ENCODE assay signal across 10 mouse cellular contexts in genomic region chr1:58961152-58961893, GRCm38 (mm10). TPM values are rescaled to one million over a fixed set of nuclear protein-coding genes. Genes with fewer than 3 reads are reported as not detected.
DNase-seq lines count a peak whose midpoint lies in the region; ATAC-seq and TF ChIP-seq lines count a peak whose summit lies in the region.
"Had no signal": no experiment of that assay in that cellular context is flagged by ENCODE, and none has a peak within 500 bp of the region (broad histone marks: within the 10 kb centered on the region; RNA-seq: fewer than 3 reads in every experiment).

No protein-coding gene starts in this region.

- no peak overlapping the region for H3K4me2 ChIP-seq in hindbrain, embryonic 13.5 days
- no peak overlapping the region for H3K4me2 ChIP-seq in hindbrain, embryonic 16.5 days (ENCODE audit: low read length)
- H3K4me2 ChIP-seq in liver, postnatal 0 days (ENCODE audit: low read depth, low read length), result peak overlapping the region; percentile 49
- H3K4me2 ChIP-seq: embryonic facial prominence, embryonic 12.5 days had no signal

- no peak for ATAC-seq in hindbrain, embryonic 13.5 days (ENCODE audit: low FRiP score)
- no peak for ATAC-seq in hindbrain, embryonic 16.5 days
- ATAC-seq in liver, postnatal 0 days, result no peak

- DNase-seq in brain, embryonic 14.5 days (ENCODE audit: low read depth), result peak; percentile 22
- DNase-seq in hindlimb bud, embryonic 11.5 days (ENCODE audit: extremely low spot score, low read depth, low spot score), result peak; percentile 52
- no peak for DNase-seq in liver, postnatal 0 days
- DNase-seq in cerebellum, adult 9-11 months, result no peak
- DNase-seq in spleen, adult 18-20 months, result no peak
- no peak for DNase-seq in thymus, adult 2 months
- DNase-seq: gastrocnemius, postnatal 10 days had no signal

- TF ChIP-seq EP300 in liver, postnatal 0 days (IDR thresholded peaks at IDR 0.05; ENCODE audit: low read depth), result 0 out of 2 replicates have a peak, but pooled peaks have one; percentile 16

- H3K27me3 ChIP-seq in hindbrain, embryonic 13.5 days, result no peaks in the 10 kb centered on the region
- H3K27me3 ChIP-seq in hindbrain, embryonic 16.5 days (replicated peaks; ENCODE audit: control insufficient read depth, insufficient read depth, low read length), result no peaks in the 10 kb centered on the region
- no peaks in the 10 kb centered on the region for H3K27me3 ChIP-seq in liver, postnatal 0 days (ENCODE audit: insufficient read depth, low read length)
- no peaks in the 10 kb centered on the region for H3K27me3 ChIP-seq in thymus, adult 2 months (ENCODE audit: control insufficient read depth, insufficient read depth, low read length)
- H3K27me3 ChIP-seq: embryonic facial prominence, embryonic 12.5 days had no signal

- 73% methylated on average over 12 of the region's 12 CpGs for WGBS in hindbrain, embryonic 13.5 days
- 67% methylated on average over 12 of the region's 12 CpGs for WGBS in hindbrain, embryonic 16.5 days
- 58% methylated on average over 12 of the region's 12 CpGs for WGBS in liver, postnatal 0 days (ENCODE audit: insufficient replicate concordance)
- WGBS in thymus, adult 2 months, result 86% methylated on average over 12 of the region's 12 CpGs

- no peaks in the 10 kb centered on the region for H3K36me3 ChIP-seq in hindbrain, embryonic 13.5 days
- no peaks in the 10 kb centered on the region for H3K36me3 ChIP-seq in hindbrain, embryonic 16.5 days (ENCODE audit: control insufficient read depth, insufficient read depth, low read length)
- no peaks in the 10 kb centered on the region; the same call in 1 of the 2 replicates for H3K36me3 ChIP-seq in liver, postnatal 0 days (replicated peaks; ENCODE audit: insufficient read depth, low read length)
- no peaks in the 10 kb centered on the region for H3K36me3 ChIP-seq in thymus, adult 2 months (ENCODE audit: control insufficient read depth, insufficient read depth, low read length)
- H3K36me3 ChIP-seq: embryonic facial prominence, embryonic 12.5 days had no signal

- no peaks in the 10 kb centered on the region for H3K9me3 ChIP-seq in hindbrain, embryonic 13.5 days
- H3K9me3 ChIP-seq in hindbrain, embryonic 16.5 days (ENCODE audit: control insufficient read depth, low read length), result no peaks in the 10 kb centered on the region
- H3K9me3 ChIP-seq in liver, postnatal 0 days (ENCODE audit: low read length), result no peaks in the 10 kb centered on the region
- H3K9me3 ChIP-seq: embryonic facial prominence, embryonic 12.5 days had no signal

- H3K9ac ChIP-seq in hindbrain, embryonic 13.5 days, result no peak overlapping the region
- H3K9ac ChIP-seq in hindbrain, embryonic 16.5 days (ENCODE audit: low read depth, low read length), result no peak overlapping the region
- peak overlapping the region; percentile 31 for H3K9ac ChIP-seq in liver, postnatal 0 days (replicated peaks)
- H3K9ac ChIP-seq: embryonic facial prominence, embryonic 12.5 days had no signal

- H3K4me1 ChIP-seq in hindbrain, embryonic 13.5 days (replicated peaks), result peaks cover 5% of the 10 kb centered on the region; the same call in 1 of the 2 replicates
- H3K4me1 ChIP-seq in hindbrain, embryonic 16.5 days (ENCODE audit: control insufficient read depth, insufficient read depth, low read depth, low read length), result no peaks in the 10 kb centered on the region; the same call in none of the 2 replicates
- peaks cover 57% of the 10 kb centered on the region for H3K4me1 ChIP-seq in liver, postnatal 0 days (ENCODE audit: insufficient read depth)
- H3K4me1 ChIP-seq in thymus, adult 2 months (replicated peaks; ENCODE audit: control insufficient read depth, insufficient read depth, low read length), result 0 out of 2 replicates have a peak, but pooled peaks cover 5% of the 10 kb centered on the region

- H3K27ac ChIP-seq in hindbrain, embryonic 13.5 days, result 0 out of 2 replicates have a peak overlapping the region, but pooled peaks have one; percentile 30
- no peak overlapping the region for H3K27ac ChIP-seq in hindbrain, embryonic 16.5 days (ENCODE audit: low read depth, low read length)
- H3K27ac ChIP-seq in liver, postnatal 0 days (ENCODE audit: low read depth), result peak overlapping the region; percentile 87
- no peak overlapping the region for H3K27ac ChIP-seq in thymus, adult 2 months (ENCODE audit: control insufficient read depth, insufficient read depth, low read length)
- H3K27ac ChIP-seq: embryonic facial prominence, embryonic 12.5 days had no signal

- TF ChIP-seq POLR2A in brain, embryonic 14.5 days (IDR thresholded peaks at IDR 0.05; ENCODE audit: borderline replicate concordance, extremely low read depth, insufficient read depth, insufficient read length, poor library complexity, severe bottlenecking), result no peak
- no peak for TF ChIP-seq POLR2A in thymus, adult 2 months (IDR thresholded peaks at IDR 0.05; ENCODE audit: control insufficient read depth, extremely low read depth, insufficient read depth, low read length, poor library complexity)

- no peak overlapping the region for H3K4me3 ChIP-seq in hindbrain, embryonic 13.5 days
- no peak overlapping the region for H3K4me3 ChIP-seq in hindbrain, embryonic 16.5 days (ENCODE audit: low read length)
- H3K4me3 ChIP-seq in liver, postnatal 0 days (ENCODE audit: low read depth, low read length), result peak overlapping the region; percentile 11
- no peak overlapping the region for H3K4me3 ChIP-seq in thymus, adult 2 months (ENCODE audit: control insufficient read depth, insufficient read depth, low read length)
- H3K4me3 ChIP-seq: embryonic facial prominence, embryonic 12.5 days had no signal

- TF ChIP-seq CTCF in brain, embryonic 14.5 days (IDR thresholded peaks at IDR 0.05; ENCODE audit: borderline replicate concordance, extremely low read depth, insufficient read depth, insufficient read length), result no peak
- no peak for TF ChIP-seq CTCF in liver, postnatal 0 days (IDR thresholded peaks at IDR 0.05; ENCODE audit: low read depth)
- TF ChIP-seq CTCF in thymus, adult 2 months (IDR thresholded peaks at IDR 0.05; ENCODE audit: borderline replicate concordance, control insufficient read depth, extremely low read depth, insufficient read depth, low read length, poor library complexity), result no peak

RNA-seq across cellular contexts. Expression of gene Trak2, which starts 11.9 kb away (rescaled TPM):
- 15.8 and 18.7 TPM in 2 replicates for polyA plus RNA-seq in hindbrain, embryonic 13.5 days (2015; fragmentation: Nextera tagmentation; extraction: Ambion mirVana)
- polyA plus RNA-seq in hindbrain, embryonic 16.5 days (2015; fragmentation: Nextera tagmentation; extraction: Ambion mirVana), result 15.0 and 18.7 TPM in 2 replicates
- 19.2 and 26.4 TPM in 2 replicates for polyA plus RNA-seq in brain, embryonic 14.5 days (2012; rRNA removed)
- polyA plus RNA-seq in liver, postnatal 0 days (2015; fragmentation: Nextera tagmentation; extraction: Ambion mirVana), result 17.7 and 22.8 TPM in 2 replicates
- polyA plus RNA-seq in thymus, adult 2 months (2012; rRNA removed), result 46.6 and 52.0 TPM in 2 replicates

RNA-seq across cellular contexts. Expression of gene Stradb, which starts 12.0 kb away (rescaled TPM):
- polyA plus RNA-seq in hindbrain, embryonic 13.5 days (2015; fragmentation: Nextera tagmentation; extraction: Ambion mirVana), result 84.7 and 85.4 TPM in 2 replicates
- polyA plus RNA-seq in hindbrain, embryonic 16.5 days (2015; fragmentation: Nextera tagmentation; extraction: Ambion mirVana), result 106 and 108 TPM in 2 replicates
- 43.0 and 45.4 TPM in 2 replicates for polyA plus RNA-seq in brain, embryonic 14.5 days (2012; rRNA removed)
- polyA plus RNA-seq in liver, postnatal 0 days (2015; fragmentation: Nextera tagmentation; extraction: Ambion mirVana), result 29.1 and 30.5 TPM in 2 replicates
- polyA plus RNA-seq in thymus, adult 2 months (2012; rRNA removed), result 15.5 and 15.6 TPM in 2 replicates

Comparison
In these comparisons a context has a peak if more than half of its experiments do, and no peak if none do; other contexts are left out.
1. H3K27ac ChIP-seq: peak in hindbrain, embryonic 13.5 days (single experiment) and liver, postnatal 0 days (single experiment); none in hindbrain, embryonic 16.5 days (single experiment) and thymus, adult 2 months (single experiment).
2. DNase-seq: peak in brain, embryonic 14.5 days (single experiment) and hindlimb bud, embryonic 11.5 days (single experiment); none in liver, postnatal 0 days (single experiment), cerebellum, adult 9-11 months (single experiment), spleen, adult 18-20 months (0 of 2) and thymus, adult 2 months (single experiment).